Mouse (Mus musculus) erythroblast, embryonic 14.5 days (primary cell): ENCODE measurements around the gene Hnrnpl.

Experiments
- GATA1 ChIP-seq: IDR thresholded peaks from 2 replicates; pipeline ENCODE4 v1.6.1; 2012; ENCODE audit warnings: low read length, inconsistent platforms, mixed read lengths
- TAL1 ChIP-seq: IDR thresholded peaks from 3 replicates; pipeline ENCODE4 v1.6.1; 2012; ENCODE audit warnings: low read length, inconsistent platforms, mixed read lengths

DNA sequence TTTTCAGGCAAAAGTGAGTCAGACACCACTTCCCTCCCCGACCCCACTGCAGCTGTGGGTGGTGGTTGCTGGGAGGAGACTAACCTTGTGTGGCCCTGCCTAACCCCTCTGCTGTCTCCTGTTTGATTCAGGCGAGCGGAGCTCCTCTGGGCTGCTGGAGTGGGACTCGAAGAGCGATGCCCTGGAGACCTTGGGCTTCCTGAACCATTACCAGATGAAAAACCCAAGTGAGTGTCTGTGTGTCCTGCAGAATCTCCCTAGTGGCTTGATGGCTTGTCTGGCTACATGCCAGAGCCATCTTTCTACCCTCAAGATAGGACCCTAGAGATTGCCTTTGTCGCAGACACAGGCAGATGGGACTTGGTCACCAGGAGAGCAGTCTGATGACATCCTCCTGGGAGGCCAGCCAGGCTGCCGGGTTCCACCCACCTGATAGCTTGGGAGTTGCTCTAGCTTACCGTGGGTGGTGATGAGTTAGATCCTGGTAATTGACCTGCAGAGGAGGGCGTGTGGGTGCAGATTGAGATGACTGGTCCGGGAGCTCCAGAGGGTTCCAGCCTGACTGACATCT, 13.0 kb downstream of the Hnrnpl start:
- TF ChIP-seq TAL1 (no peak), GATA1 (no peak)
